Comparison of ENCODE assay signal across 11 mouse cellular contexts in genomic region chr2:129880226-129880625, GRCm38 (mm10).
"Had no signal": no experiment of that assay in that cellular context is flagged by ENCODE, and none has a peak within 500 bp of the region (broad histone marks: within the 10 kb centered on the region; RNA-seq: fewer than 3 reads in every experiment).

No protein-coding gene starts in this region.

- H3K27me3 ChIP-seq: lung, embryonic 15.5 days; midbrain, embryonic 13.5 days; midbrain, embryonic 15.5 days; neural tube, embryonic 12.5 days; stomach, embryonic 15.5 days had no signal

- ATAC-seq: liver, postnatal 0 days; lung, postnatal 0 days had no signal

- H3K4me3 ChIP-seq: lung, embryonic 15.5 days; megakaryocyte, embryonic 14.5 days; midbrain, embryonic 13.5 days; midbrain, embryonic 15.5 days; neural tube, embryonic 12.5 days; stomach, embryonic 15.5 days had no signal

- H3K27ac ChIP-seq: lung, embryonic 15.5 days; macrophage; midbrain, embryonic 13.5 days; midbrain, embryonic 15.5 days; neural tube, embryonic 12.5 days; stomach, embryonic 15.5 days; stomach, postnatal 0 days had no signal

- H3K36me3 ChIP-seq: lung, embryonic 15.5 days; midbrain, embryonic 13.5 days; midbrain, embryonic 15.5 days; neural tube, embryonic 12.5 days; stomach, embryonic 15.5 days had no signal

- H3K9ac ChIP-seq: liver, postnatal 0 days; lung, embryonic 15.5 days; midbrain, embryonic 13.5 days; midbrain, embryonic 15.5 days; neural tube, embryonic 12.5 days; stomach, embryonic 15.5 days had no signal

- H3K4me1 ChIP-seq: lung, embryonic 15.5 days; midbrain, embryonic 13.5 days; midbrain, embryonic 15.5 days; neural tube, embryonic 12.5 days; stomach, embryonic 15.5 days had no signal

- H3K9me3 ChIP-seq: lung, embryonic 15.5 days; midbrain, embryonic 13.5 days; midbrain, embryonic 15.5 days; neural tube, embryonic 12.5 days; stomach, embryonic 15.5 days had no signal

- H3K4me2 ChIP-seq: lung, embryonic 15.5 days; midbrain, embryonic 11.5 days; midbrain, embryonic 13.5 days; midbrain, embryonic 15.5 days; neural tube, embryonic 12.5 days; stomach, embryonic 15.5 days had no signal
